12 mouse cellular contexts compared by ENCODE assay signal in the genomic region with DNA sequence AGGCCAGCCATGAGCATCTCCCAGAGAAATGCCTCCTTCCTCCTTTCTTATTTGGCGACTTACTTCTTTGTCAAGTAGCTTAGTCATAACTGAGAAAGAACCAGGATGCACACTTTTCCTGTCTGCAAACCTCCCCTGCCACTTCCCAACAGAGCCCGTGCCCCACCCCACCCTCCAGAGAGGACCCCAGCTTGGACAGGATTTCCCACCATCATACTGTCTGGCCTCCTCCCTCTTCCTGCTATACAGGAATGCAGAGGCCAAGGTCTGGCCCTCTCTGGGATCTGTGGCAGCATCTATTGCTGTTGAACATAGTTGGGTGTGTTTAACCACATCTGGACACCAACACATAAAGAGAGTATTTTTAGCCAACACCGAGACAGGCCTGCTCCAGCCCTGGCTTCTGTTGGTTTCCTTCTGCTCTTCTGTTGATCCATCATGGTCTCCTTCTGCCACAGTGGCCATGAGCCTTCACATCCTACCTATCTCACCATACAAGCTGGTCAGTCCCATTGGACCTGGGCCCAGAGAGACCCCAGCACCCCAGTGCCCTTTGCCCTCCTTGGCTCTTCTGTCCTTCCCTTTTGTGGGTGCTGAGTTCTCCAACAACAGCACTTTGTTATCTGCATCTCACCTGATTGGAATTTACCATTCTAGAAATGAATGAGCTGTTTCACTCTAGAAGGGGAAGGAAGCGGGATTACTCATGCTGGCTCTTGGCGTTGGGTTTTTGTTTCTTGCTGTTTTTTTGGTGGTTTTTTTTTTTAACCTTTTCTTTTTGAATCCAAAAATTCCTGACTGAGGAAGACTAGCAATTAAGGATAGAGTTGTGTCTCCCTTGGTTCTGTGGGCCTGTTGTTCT. TPM values are rescaled to one million over a fixed set of nuclear protein-coding genes. Genes with fewer than 3 reads are reported as not detected.
DNase-seq lines count a peak whose midpoint lies in the region; ATAC-seq lines count a peak whose summit lies in the region.
"Had no signal": no experiment of that assay in that cellular context is flagged by ENCODE, and none has a peak within 500 bp of the region (broad histone marks: within the 10 kb centered on the region; RNA-seq: fewer than 3 reads in every experiment).

No protein-coding gene starts in this region.

- H3K9me3 ChIP-seq in kidney, embryonic 15.5 days (replicated peaks), result no peaks in the 10 kb centered on the region
- no peaks in the 10 kb centered on the region for H3K9me3 ChIP-seq in heart, embryonic 15.5 days (replicated peaks)
- H3K9me3 ChIP-seq: embryonic facial prominence, embryonic 12.5 days; forebrain, embryonic 15.5 days; intestine, embryonic 15.5 days; midbrain, embryonic 10.5 days had no signal

- H3K4me2 ChIP-seq in kidney, embryonic 15.5 days, result no peak overlapping the region
- H3K4me2 ChIP-seq in heart, embryonic 15.5 days, result no peak overlapping the region
- H3K4me2 ChIP-seq: embryonic facial prominence, embryonic 12.5 days; forebrain, embryonic 15.5 days; intestine, embryonic 15.5 days had no signal

- H3K27ac ChIP-seq in kidney, embryonic 15.5 days, result peak overlapping the region; percentile 73
- H3K27ac ChIP-seq in heart, embryonic 15.5 days, result peak overlapping the region; percentile 46
- H3K27ac ChIP-seq: embryonic facial prominence, embryonic 12.5 days; forebrain, embryonic 15.5 days; intestine, embryonic 15.5 days; midbrain, embryonic 10.5 days had no signal

- no peak for DNase-seq in kidney, adult 9 months
- peak; percentile 66 for DNase-seq in NIH3T3 (ENCODE audit: low read depth)
- peak; percentile 50 for DNase-seq in lung, postnatal 25 days (ENCODE audit: low spot score)
- no peak for DNase-seq in spleen, adult 12 weeks (ENCODE audit: low spot score)
- no peak for DNase-seq in thymus, postnatal 14 days
- DNase-seq: cerebellum, adult 11-12 months had no signal

- H3K4me3 ChIP-seq in kidney, embryonic 15.5 days (replicated peaks), result no peak overlapping the region
- H3K4me3 ChIP-seq in heart, embryonic 15.5 days, result no peak overlapping the region
- H3K4me3 ChIP-seq: embryonic facial prominence, embryonic 12.5 days; forebrain, embryonic 15.5 days; intestine, embryonic 15.5 days; midbrain, embryonic 10.5 days had no signal

- no peak overlapping the region for H3K9ac ChIP-seq in kidney, embryonic 15.5 days
- H3K9ac ChIP-seq in heart, embryonic 15.5 days, result no peak overlapping the region
- H3K9ac ChIP-seq: embryonic facial prominence, embryonic 12.5 days; forebrain, embryonic 15.5 days; intestine, embryonic 15.5 days had no signal

- peaks cover 58% of the 10 kb centered on the region for H3K4me1 ChIP-seq in kidney, embryonic 15.5 days
- peaks cover 68% of the 10 kb centered on the region for H3K4me1 ChIP-seq in heart, embryonic 15.5 days (replicated peaks)
- H3K4me1 ChIP-seq: forebrain, embryonic 15.5 days had no signal

- no peaks in the 10 kb centered on the region for H3K27me3 ChIP-seq in kidney, embryonic 15.5 days
- no peaks in the 10 kb centered on the region for H3K27me3 ChIP-seq in heart, embryonic 15.5 days
- H3K27me3 ChIP-seq: embryonic facial prominence, embryonic 12.5 days; forebrain, embryonic 15.5 days; intestine, embryonic 15.5 days had no signal

- no peak for ATAC-seq in kidney, embryonic 15.5 days (replicated peaks; ENCODE audit: low FRiP score)
- 0 out of 2 replicates have a peak, but pooled peaks have one; percentile 48 for ATAC-seq in heart, embryonic 15.5 days (replicated peaks; ENCODE audit: insufficient number of reproducible peaks, insufficient read depth, low FRiP score, low read depth)
- ATAC-seq: forebrain, embryonic 15.5 days; intestine, embryonic 15.5 days had no signal

- 78% methylated on average over 5 of the region's 5 CpGs for WGBS in kidney, embryonic 15.5 days
- WGBS in heart, embryonic 15.5 days, result 60% methylated on average over 5 of the region's 5 CpGs

- H3K36me3 ChIP-seq in kidney, embryonic 15.5 days, result peaks cover 25% of the 10 kb centered on the region
- no peaks in the 10 kb centered on the region for H3K36me3 ChIP-seq in heart, embryonic 15.5 days
- H3K36me3 ChIP-seq: forebrain, embryonic 15.5 days; intestine, embryonic 15.5 days; midbrain, embryonic 10.5 days had no signal

RNA-seq across cellular contexts. Expression of a gene that starts 10.3 kb away (rescaled TPM):
- polyA plus RNA-seq in kidney, embryonic 15.5 days (2015; fragmentation: Nextera tagmentation; extraction: Ambion mirVana), result 297 and 335 TPM in 2 replicates
- 191 and 245 TPM in 2 replicates for polyA plus RNA-seq in heart, embryonic 15.5 days (2015; fragmentation: Nextera tagmentation; extraction: Ambion mirVana)

RNA-seq across cellular contexts. Expression of a gene that starts 10.3 kb away (rescaled TPM):
- polyA plus RNA-seq in kidney, embryonic 15.5 days (2015; fragmentation: Nextera tagmentation; extraction: Ambion mirVana), result 108 and 116 TPM in 2 replicates
- 89.8 and 106 TPM in 2 replicates for polyA plus RNA-seq in heart, embryonic 15.5 days (2015; fragmentation: Nextera tagmentation; extraction: Ambion mirVana)

Comparison
In these comparisons a context has a peak if more than half of its experiments do, and no peak if none do; other contexts are left out.
1. DNase-seq: peak in NIH3T3 (single experiment) and lung, postnatal 25 days (single experiment); none in kidney, adult 9 months (single experiment), spleen, adult 12 weeks (single experiment) and thymus, postnatal 14 days (single experiment).